Mouse (Mus musculus) forebrain, embryonic 11.5 days (tissue): ENCODE results near the gene Nhsl2. TPM values are rescaled to one million over a fixed set of nuclear protein-coding genes. Genes with fewer than 3 reads are reported as not detected.
"Not testable (repeated sequence)": the region's sequence is repeated elsewhere in the genome, so short reads cannot be mapped to it uniquely, and the experiment has no call there.

Experiments used
- ATAC-seq: fragments of 200-750 bp; cut with Nextera tagmentation; replicated peaks from 2 replicates; pipeline ENCODE4 v1.8.0; 2017; ENCODE audit warnings: moderate TSS enrichment; ENCODE audit not compliant: low FRiP score
- DNase-seq: peaks from one replicate; pipeline ENCODE4 v3.0.0-alpha.2; 2017; ENCODE audit warnings: low spot score
- H3K27ac ChIP-seq: fragments of 300-500 bp; sonication (generic); 2 replicates; pipeline ENCODE4 v1.5.1; 2014; ENCODE audit warnings: low read depth, low read length
- H3K27me3 ChIP-seq: fragments of 300-500 bp; sonication (generic); 2 replicates; pipeline ENCODE4 v1.6.1; 2014; ENCODE audit warnings: mild to moderate bottlenecking, low read length, mixed read lengths; ENCODE audit not compliant: control insufficient read depth, insufficient read depth
- H3K36me3 ChIP-seq: fragments of 300-500 bp; sonication (generic); 2 replicates; pipeline ENCODE4 v1.6.1; 2014; ENCODE audit warnings: mild to moderate bottlenecking, low read length, moderate library complexity, mixed read lengths; ENCODE audit not compliant: control insufficient read depth, insufficient read depth
- H3K4me1 ChIP-seq: fragments of 300-500 bp; sonication (generic); replicated peaks from 2 replicates; pipeline ENCODE4 v1.6.1; 2014; ENCODE audit warnings: low read length, mixed read lengths; ENCODE audit not compliant: control insufficient read depth, insufficient read depth
- H3K4me2 ChIP-seq: fragments of 300-500 bp; sonication (generic); 2 replicates; pipeline ENCODE4 v1.6.1; 2014; ENCODE audit warnings: low read depth, mild to moderate bottlenecking, low read length, moderate library complexity, mixed read lengths; ENCODE audit not compliant: severe bottlenecking
- H3K4me3 ChIP-seq: fragments of 300-500 bp; sonication (generic); 2 replicates; pipeline ENCODE4 v1.5.1; 2014; ENCODE audit warnings: low read depth, low read length
- H3K9ac ChIP-seq: fragments of 300-500 bp; sonication (generic); 2 replicates; pipeline ENCODE4 v1.6.1; 2014; ENCODE audit warnings: low read length
- H3K9me3 ChIP-seq: fragments of 300-500 bp; sonication (generic); 2 replicates; pipeline ENCODE4 v1.6.1; 2016; ENCODE audit warnings: low read length, mixed read lengths; ENCODE audit not compliant: control insufficient read depth
- WGBS: fragments of 180-500 bp; shearing (Covaris S2); extraction: QIAGEN DNeasy Blood & Tissue Kit; methylation state at CpG from one replicate; pipeline ENCODE4 v1.1.7; 2014; 5-methylcytosine and 5-hydroxymethylcytosine counted together
- polyA plus RNA-seq: library from polyadenylated mRNA; unstranded; fragments of >200 nt; fragmentation: Nextera tagmentation; extraction: Ambion mirVana; gene quantifications from 2 replicates; pipeline ENCODE4 v1.2.1, GENCODE M21; 2014

Gene Nhsl2
- polyA plus RNA-seq, 1 experiment from 2014 or later, result 11.6 TPM

DNA sequence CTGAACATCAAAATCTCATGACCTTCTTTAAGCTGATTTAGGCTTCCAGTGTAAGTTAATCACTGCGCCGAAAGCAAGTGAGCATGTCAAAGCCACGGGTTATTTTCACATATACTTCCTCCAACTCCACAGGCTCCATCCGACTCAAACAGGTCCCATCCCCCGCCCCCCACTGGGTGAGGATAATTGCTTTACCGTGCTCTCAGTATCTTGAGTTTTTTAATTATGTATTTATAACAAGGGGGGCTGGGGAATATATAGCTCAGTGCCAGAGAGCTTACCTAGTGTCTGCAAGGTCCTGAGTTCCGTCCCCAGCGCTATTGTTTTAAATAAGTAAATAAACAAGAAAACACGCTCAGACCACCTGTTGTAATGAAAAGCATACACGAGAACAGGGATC is 231.9 kb downstream of the Nhsl2 start:
- H3K36me3 ChIP-seq, result no peaks in the 10 kb centered on the region
- H3K27ac ChIP-seq, result peak overlapping the region; percentile 86
- 48% methylated on average over 10 of the region's 10 CpGs for WGBS
- no peaks in the 10 kb centered on the region; the same call in 1 of the 2 replicates for H3K27me3 ChIP-seq
- no peak; the same call in 1 of the 2 replicates for ATAC-seq
- no peak overlapping the region; the same call in 1 of the 2 replicates for H3K4me2 ChIP-seq
- H3K9ac ChIP-seq, result no peak overlapping the region
- DNase-seq, result no peak
- no peaks in the 10 kb centered on the region for H3K9me3 ChIP-seq
- H3K4me3 ChIP-seq, result no peak overlapping the region
- H3K4me1 ChIP-seq, result peaks cover 5% of the 10 kb centered on the region; the same call in 1 of the 2 replicates

DNA sequence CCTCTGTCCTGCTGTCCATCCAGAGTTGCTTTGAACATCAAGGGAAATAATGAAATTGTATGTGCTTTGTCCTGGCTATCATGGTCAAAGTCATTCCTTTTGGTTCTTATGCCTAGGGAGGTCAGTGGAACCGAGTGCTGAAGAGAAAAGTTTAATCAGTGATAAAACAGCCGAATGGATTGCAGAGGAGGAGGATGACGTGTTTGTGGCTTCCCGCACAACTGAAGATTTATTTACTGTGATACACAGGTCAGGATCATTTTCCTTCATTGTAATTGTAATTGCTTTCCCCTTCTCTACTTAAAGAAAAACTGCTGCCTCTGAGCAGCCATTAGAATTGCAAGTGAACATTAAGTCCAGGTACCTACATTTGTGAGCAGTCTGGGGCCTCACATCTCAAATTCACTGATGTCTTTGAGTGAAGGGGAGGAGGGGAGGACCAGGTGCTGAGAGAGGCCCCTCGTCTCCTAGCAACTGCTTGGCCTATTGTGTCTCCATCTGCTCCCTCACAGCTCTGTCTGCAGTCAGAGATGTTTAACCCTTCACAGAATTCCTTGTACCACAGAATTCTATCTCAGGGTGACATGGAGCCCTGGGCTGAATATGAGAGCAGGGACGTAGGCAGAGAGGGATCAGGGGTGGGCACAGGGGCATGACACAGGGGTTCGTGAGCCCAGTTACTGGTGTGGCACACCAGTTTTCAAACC is 232.5 kb downstream of the Nhsl2 start:
- Histone ChIP-seq H3K9ac (peak overlapping the region; percentile 12; the same call in 1 of the 2 replicates), H3K4me3 (no peak overlapping the region), H3K4me1 (peaks cover 5% of the 10 kb centered on the region; the same call in 1 of the 2 replicates), H3K9me3 (no peaks in the 10 kb centered on the region), H3K27me3 (no peaks in the 10 kb centered on the region; the same call in 1 of the 2 replicates), H3K4me2 (peak overlapping the region; percentile 33; the same call in 1 of the 2 replicates), H3K27ac (peak overlapping the region; percentile 86), H3K36me3 (no peaks in the 10 kb centered on the region)
- DNase-seq, result peak; percentile 76
- ATAC-seq, result peak; percentile 94
- 30% methylated on average over 7 of the region's 7 CpGs for WGBS

DNA sequence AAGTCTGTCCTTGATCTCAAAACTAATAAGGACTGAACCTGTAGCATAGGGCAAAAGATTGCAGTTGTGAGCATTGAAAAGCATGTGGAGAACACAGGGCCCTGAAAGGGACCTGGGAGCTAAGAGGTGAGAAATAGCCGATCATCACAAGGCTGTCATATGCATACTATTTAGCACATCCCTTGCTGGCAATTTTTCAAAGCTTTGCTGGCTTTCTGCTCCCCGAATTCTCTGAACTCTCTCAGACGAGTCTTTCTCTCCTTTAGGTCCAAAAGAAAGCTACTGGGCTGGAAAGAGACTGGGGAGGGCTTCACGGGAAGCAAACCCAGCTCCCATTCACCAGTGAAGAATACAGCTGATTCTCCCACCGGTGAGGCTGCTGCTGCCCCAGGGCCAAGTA is 233.2 kb downstream of the Nhsl2 start:
- Histone ChIP-seq H3K4me1 (peaks cover 5% of the 10 kb centered on the region; the same call in 1 of the 2 replicates), H3K9ac (peak overlapping the region; percentile 12; the same call in 1 of the 2 replicates), H3K9me3 (no peaks in the 10 kb centered on the region), H3K27ac (peak overlapping the region; percentile 86), H3K36me3 (no peaks in the 10 kb centered on the region), H3K4me3 (no peak overlapping the region), H3K27me3 (no peaks in the 10 kb centered on the region; the same call in 1 of the 2 replicates), H3K4me2 (peak overlapping the region; percentile 33; the same call in 1 of the 2 replicates)
- DNase-seq (no peak), ATAC-seq (0 out of 2 replicates have a peak, but pooled peaks have one; percentile 6)
- 34% methylated on average over 5 of the region's 5 CpGs for WGBS

DNA sequence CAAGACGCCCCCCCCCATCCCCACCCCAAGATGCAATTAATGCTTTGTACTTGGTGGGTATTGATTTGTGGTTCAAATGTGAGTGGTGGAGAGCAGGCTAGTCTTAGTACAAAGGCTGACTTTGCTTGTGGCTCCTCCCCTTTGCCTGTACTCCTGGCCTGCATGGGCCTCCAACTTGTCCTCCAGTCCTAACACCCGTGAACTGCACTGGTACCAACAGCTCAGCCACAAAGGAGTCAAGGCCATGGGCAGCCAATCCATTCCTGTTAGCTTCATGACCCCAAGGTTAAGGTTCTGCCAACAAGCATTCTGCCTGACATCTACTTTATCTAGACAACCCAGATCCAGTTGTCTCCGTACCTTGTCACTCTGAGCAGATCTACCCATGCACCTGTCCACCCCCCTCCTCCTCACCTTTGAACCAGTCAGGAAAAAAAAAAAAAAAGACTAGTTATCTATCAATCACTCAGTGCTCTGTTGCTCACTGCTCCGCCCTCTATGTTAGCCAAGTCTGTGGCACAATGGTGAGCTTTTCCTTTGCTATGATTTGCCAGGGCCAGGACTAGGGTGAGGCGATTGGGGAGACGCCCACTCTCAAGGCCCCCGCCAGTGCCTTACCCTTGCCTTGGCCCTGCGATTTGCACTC is 236.7 kb downstream of the Nhsl2 start:
- H3K9me3 ChIP-seq, result no peaks in the 10 kb centered on the region
- H3K9ac ChIP-seq, result no peak overlapping the region
- H3K36me3 ChIP-seq, result no peaks in the 10 kb centered on the region
- H3K4me3 ChIP-seq, result no peak overlapping the region
- no peak for DNase-seq
- no peak for ATAC-seq
- no peak overlapping the region for H3K4me2 ChIP-seq
- 83% methylated on average over 8 of the region's 8 CpGs for WGBS
- no peak overlapping the region for H3K27ac ChIP-seq
- H3K4me1 ChIP-seq, result peaks cover 5% of the 10 kb centered on the region; the same call in 1 of the 2 replicates
- H3K27me3 ChIP-seq, result no peaks in the 10 kb centered on the region; the same call in none of the 2 replicates

DNA sequence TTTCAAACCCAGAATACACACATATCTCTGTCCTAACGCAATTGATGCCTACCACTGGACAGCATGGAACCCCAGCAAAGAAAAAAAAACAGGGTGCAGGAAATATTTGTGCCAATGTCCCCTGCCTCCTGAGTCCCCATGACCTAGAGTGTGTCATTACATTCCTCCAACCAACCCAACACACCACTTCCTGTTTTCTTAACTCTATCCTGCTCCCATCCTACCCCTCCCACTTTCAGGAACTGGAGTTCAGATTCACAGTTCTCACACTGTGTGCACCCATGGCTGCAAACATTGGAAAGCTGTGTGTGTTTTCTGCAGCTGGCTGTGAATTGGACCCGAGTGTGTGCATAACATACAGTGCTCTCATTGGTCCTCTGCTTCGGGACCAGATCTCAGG is 241.4 kb downstream of the Nhsl2 start:
- Histone ChIP-seq H3K36me3 (no peaks in the 10 kb centered on the region), H3K4me3 (no peak overlapping the region), H3K9me3 (no peaks in the 10 kb centered on the region), H3K27ac (no peak overlapping the region), H3K4me1 (no peaks in the 10 kb centered on the region), H3K27me3 (peaks cover 2% of the 10 kb centered on the region), H3K9ac (no peak overlapping the region), H3K4me2 (no peak overlapping the region)
- WGBS, result 75% methylated on average over 3 of the region's 3 CpGs
- ATAC-seq, result no peak
- no peak for DNase-seq

DNA sequence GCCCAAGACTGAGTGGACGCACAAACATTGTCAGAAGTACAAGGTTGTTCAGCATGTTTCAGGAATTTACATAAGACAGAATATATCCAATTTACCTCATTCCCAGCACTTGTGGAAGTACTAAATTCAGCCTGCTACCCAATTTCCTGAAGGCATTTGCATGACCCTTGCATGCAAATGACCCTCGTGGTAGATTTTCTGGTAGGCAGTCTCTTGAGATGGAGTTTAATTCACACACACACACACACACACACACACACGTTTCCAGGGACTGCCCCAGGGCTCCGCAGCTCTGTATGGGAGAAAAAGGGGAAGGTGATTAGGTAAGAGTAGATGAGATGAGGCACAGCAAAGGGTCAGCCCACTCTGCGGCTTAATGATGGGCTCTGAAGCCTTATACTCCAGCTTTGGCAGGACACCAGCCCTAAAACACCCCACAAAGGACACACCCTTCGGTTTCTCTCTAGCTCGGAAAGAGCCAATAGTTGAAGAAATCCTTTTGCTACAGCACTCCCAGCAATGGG is 245.3 kb downstream of the Nhsl2 start:
- WGBS, result 82% methylated on average over 7 of the region's 7 CpGs
- H3K27ac ChIP-seq, result no peak overlapping the region
- H3K27me3 ChIP-seq, result peaks cover 2% of the 10 kb centered on the region
- H3K4me3 ChIP-seq, result no peak overlapping the region
- no peaks in the 10 kb centered on the region for H3K36me3 ChIP-seq
- H3K4me1 ChIP-seq, result no peaks in the 10 kb centered on the region
- H3K9me3 ChIP-seq, result no peaks in the 10 kb centered on the region
- ATAC-seq (no peak), DNase-seq (no peak)
- no peak overlapping the region for H3K9ac ChIP-seq
- H3K4me2 ChIP-seq, result no peak overlapping the region

DNA sequence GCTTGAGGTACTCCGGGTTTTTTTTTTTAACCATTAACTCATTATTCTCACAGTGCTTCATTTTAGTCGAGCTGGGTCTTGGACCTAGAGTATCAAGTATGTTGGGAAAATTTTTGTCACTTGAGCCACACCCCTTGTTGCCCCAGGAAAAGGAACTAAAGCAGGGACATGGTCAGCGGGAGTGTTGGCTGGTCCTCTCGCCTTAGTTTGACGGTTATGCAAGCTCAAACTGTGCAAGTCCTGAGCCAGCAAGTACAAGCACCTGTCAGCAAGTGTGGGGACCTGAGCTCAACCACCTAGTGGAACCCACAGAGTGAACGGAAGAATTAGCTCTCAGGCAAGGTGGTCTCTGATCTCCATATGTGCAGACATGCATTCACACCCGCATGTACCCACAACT is 252.7 kb downstream of the Nhsl2 start:
- H3K27ac ChIP-seq, result no peak overlapping the region
- H3K4me2 ChIP-seq, result no peak overlapping the region
- H3K4me3 ChIP-seq, result no peak overlapping the region
- no peaks in the 10 kb centered on the region for H3K9me3 ChIP-seq
- H3K27me3 ChIP-seq, result no peaks in the 10 kb centered on the region
- ATAC-seq, result no peak
- H3K9ac ChIP-seq, result no peak overlapping the region
- WGBS, result 53% methylated on average over 7 of the region's 7 CpGs
- no peaks in the 10 kb centered on the region for H3K4me1 ChIP-seq
- no peak for DNase-seq
- H3K36me3 ChIP-seq, result no peaks in the 10 kb centered on the region

DNA sequence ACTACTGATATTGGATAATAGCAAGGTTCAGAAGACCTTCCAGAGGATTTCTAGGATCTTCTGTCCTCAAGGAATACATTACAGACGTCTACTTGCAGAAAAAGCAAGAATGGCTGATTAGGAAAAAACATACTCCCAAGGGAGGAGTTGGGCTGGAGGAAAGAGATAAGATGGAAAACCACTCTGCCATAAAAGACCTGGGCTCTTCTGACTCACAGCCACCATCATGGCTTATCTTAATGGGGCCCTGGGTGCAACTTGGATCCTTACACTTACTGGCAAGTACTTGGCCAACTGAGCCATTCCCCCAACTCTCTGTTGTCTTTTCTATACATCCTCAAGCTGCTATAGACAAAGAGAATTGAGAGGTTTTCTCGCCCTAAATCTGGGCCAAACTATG is 254.6 kb downstream of the Nhsl2 start:
- H3K27me3 ChIP-seq, result not testable (repeated sequence)

More for the DNA sequence above, 254.6 kb downstream of the Nhsl2 start:
- not testable (repeated sequence) for H3K36me3 ChIP-seq, H3K4me1 ChIP-seq, H3K9ac ChIP-seq, ATAC-seq, DNase-seq, H3K4me2 ChIP-seq, H3K4me3 ChIP-seq, H3K9me3 ChIP-seq, H3K27ac ChIP-seq
- 74% methylated on average over 2 of the region's 2 CpGs for WGBS
